Mouse (Mus musculus) 3T3-L1 (cell line): ENCODE results near the gene D8Ertd738e.

Experiments used
- DNase-seq: peaks from one replicate; pipeline ENCODE4 v3.0.0-alpha.2; 2015; ENCODE audit warnings: low read depth, low spot score

Gene D8Ertd738e

DNA sequence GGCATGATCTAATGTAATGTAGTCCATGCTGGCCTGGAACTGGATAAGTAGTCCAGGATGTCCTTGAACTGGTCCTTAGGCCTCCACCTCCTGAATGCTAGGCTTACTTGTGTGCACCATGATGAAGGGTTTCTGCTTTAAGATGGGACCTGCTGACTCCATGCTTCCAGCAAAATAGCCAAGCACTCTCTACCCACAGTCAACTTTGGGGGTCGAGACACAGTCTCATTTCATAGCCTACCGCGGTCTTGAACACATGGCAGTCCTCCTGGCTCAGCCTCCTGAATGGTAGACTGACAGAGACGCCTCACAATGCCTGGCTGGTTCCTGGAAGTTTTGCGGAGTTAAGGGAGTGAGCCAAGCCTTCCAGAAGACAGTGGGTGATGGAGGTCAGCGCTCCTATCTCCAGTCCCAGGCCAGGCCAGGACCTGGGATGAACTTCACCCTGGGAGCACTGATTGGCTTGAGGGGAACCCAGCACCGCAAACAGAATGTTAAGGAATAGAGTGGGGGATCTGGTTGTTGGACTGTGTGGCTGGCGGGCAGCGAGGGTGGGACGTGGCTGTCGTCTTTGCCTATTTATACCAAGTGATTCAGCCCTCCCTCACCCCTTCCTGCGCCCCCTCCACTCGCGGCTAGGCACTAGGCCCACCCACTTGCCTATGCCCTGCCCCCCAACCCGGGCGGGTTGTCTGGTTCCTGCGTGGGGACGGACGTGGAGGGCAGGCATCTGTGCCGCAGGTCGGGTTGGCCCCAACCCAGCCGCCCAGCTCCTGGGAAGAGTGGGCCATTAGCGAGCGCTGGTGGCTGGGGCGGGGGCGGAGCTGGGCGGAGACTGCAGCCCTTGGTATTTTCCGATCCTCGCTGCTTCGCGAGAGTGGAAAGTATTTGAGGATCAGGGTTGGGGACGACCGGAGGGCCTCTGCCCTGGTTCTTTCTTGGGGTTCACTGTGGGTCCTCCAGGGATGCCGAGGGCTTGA lies 46.3 kb downstream of the D8Ertd738e start:
- peak; percentile 94 for DNase-seq

DNA sequence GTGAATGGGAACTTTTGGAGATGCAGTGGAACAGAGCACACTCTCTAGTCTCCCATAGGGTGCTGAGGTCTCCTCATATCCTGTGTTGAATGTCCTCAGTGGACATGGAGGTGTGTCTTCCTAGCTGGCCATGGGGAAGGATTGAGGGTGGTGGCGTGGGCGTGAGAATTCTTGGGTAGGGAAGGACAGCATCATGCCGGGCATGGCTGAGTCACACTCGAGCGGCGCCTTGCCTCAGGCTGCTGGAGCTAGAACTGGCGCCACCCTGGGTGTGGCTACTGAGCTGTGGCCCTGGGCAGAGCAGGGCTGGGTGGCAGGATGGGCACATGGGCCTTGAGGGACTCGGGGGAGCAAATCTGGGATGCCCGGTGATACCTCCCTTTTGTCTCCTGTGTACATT lies 47.1 kb downstream of the D8Ertd738e start:
- peak; percentile 100 for DNase-seq

DNA sequence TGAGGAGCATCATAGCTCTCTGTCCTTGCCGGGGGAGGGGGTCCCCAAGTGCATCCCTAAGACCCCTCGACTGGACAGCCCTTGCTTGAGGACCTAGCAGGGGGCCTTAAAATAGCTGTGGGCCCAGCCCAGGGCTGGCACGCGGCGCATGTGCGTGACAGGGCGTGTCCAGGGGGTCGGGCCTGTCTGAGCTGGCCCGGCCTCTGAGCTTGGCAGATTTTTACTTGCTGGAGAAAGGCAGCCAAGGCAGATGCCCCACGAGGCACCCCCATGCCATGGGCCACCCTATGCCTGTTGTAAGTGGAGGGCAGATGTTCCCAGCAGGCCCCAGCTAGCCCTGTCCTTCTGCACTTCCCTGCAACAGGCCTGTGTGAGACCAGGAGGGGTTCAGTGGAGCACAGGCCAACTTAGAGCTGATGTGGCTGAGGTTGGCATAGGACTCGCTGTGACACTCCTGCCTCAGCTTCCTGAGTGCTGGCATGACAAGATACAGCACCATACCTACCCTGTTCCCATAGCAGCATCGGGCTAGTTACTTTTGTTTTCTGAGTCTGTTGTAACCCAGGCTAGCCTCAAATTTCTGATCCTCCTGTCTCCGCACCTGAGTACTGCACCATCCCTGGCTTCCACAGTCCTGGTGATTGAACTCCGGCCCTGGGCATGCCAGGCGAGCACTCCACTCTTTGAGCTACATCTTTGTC lies 47.8 kb downstream of the D8Ertd738e start:
- peak; percentile 91 for DNase-seq

DNA sequence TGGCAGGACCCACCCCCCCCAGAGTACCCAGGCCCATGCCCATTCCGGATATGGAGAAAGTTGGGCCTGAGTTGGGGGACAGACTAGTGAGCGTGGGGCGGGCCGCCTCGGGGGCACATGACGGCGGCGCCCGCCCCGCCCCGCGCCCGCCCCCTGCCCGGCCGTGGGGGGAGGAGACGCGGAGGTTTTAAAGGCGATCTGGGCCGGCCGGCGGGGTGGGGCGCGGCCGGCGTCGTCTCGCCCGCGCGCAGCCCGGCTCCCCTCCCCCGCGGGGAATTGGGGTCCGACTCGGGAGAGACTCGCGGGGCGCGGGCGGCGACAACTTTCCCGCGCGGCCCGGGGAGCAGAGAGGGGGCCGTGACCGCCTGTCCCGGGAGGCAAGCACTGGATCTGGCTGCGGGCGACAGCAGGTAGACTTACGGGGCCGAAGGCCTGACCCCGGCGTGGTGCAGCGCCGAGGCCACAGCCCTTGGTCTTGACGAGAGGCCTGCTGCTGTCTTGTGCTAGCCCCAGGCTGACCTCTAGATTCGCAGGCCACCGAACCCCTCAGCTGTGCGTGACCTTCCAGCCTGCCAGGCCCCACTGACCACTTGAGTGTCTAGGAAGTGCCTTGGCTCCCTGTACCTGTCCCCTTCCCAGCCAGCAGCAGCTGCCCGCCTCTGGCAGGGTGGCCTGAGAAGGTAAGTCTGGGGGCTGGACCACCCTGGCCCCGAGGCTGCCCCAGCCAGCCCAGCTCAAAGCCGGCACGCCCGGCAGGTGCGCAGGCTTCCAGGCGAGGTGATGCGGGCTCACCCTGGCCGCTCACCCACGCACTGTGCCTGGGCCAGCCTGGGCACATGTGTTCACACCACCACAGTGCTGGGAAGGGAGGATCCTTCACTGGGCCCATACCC lies 48.6 kb downstream of the D8Ertd738e start:
- peak; percentile 74 for DNase-seq

DNA sequence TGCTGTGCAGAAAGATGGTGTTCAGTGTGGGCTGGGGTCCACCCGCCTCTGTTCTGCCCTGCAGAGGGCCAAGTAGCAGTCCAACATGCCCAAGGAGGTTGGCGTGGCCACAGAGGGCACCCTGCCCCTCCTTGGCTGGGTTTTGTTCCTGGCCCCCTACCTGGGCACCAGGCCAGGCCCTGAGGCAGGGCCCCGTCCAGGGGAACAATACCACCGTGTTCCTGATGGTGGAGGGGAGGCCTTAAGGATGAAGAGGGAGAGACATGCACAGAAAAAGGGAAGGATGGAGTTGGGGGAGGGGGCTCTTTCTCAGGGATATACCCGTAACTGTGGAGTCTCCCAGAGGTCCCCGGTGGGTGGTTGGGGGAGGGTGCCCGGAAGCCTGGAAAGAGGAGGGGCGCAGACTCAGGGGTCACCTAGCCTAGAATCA lies 49.4 kb downstream of the D8Ertd738e start:
- peak; percentile 62 for DNase-seq

DNA sequence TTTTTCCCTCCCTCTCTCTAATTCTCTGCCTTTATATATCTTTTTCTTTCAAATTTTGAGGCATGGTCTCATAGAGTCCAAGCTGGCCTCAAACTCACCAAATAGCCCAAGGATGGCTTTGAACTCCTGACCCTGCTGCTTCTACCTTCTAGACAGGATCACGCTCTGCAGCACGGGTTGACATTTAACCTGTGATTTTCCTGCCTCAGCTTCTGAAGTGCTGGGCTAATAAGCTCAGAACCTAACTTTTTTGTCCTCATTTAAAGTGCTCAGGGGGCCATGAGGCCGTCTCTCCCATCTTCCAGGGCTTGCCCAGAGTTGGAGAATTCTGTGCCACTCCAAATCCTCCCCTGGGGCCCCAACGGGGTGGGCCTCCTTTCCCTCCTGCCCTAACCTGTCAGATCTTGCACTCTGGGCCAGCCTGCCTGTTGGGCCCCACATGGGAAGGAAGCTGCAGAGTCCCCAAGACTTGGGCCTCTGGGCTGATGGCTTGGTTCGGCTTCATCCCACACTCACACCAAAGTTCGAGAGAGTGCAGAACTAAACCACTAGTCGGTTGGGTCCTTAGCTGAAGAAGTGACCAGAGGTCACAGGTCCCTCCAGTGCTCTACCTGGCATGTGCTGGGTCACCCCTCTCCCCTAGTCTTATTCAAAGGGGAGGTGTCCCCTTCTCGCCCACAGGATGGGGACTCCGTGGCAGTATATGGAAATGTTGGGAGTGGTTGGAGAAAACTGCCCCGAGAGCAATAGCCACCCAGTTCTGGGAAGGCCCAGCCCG lies 50.0 kb downstream of the D8Ertd738e start:
- peak; percentile 43 for DNase-seq

DNA sequence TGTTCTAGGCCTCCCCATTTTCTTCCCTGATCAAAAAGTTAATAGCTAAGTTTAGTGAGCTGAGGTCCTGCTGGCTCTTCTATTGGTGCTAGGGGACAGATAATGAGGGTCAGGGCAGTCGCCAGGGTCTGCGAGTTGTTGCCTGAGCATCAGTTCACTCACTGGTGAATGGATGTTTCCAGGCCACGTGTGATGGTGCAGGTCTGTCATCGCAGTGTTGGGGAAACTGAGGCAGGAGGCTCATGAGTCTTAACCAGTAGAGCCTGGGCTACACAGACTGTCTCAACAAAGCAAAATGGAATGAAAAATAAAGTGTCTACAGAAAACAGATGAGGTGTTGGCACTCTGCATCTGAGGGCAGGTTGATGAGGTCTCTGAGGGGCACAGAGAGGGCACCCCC lies 50.6 kb downstream of the D8Ertd738e start:
- DNase-seq = no peak

DNA sequence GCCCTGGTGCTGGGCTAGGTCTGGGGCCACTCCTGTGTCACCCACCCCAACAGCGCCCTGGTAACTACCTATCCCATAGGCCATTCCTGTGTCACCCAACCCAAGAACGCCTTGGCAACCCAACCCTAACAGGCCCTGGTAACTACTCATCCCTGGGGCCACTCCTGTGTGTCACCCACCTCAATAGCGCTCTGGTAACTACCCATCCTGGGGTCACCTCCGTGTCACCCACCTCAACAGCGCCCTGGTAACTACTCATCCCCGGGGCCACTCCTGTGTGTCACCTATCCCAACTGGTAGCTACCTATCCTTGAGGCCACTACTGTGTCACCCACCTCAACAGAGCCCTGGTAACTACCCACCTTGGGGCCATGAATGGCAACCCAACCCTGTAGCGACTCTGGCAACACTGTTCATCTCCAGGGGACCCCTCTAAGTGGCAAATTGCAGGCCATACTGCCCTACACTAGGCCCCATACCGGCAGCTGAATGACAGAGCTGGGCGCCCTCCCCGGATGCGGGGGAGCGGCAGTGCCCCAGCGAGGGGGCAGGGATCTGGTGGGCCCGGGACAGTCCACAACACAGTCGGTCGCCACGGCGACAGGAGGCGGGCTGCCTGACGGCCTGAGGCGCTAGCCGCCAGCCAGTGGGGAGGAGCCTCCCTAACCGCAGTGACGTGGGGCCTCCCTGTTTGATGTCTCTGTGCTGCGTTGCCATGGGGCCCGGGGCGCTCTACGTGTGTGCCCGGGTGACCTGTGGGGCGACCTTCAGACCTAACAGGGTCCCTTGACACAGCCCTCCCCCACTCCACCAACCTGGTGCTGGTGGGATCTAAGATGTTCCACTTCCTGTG lies 51.4 kb downstream of the D8Ertd738e start:
- peak; percentile 97 for DNase-seq

DNA sequence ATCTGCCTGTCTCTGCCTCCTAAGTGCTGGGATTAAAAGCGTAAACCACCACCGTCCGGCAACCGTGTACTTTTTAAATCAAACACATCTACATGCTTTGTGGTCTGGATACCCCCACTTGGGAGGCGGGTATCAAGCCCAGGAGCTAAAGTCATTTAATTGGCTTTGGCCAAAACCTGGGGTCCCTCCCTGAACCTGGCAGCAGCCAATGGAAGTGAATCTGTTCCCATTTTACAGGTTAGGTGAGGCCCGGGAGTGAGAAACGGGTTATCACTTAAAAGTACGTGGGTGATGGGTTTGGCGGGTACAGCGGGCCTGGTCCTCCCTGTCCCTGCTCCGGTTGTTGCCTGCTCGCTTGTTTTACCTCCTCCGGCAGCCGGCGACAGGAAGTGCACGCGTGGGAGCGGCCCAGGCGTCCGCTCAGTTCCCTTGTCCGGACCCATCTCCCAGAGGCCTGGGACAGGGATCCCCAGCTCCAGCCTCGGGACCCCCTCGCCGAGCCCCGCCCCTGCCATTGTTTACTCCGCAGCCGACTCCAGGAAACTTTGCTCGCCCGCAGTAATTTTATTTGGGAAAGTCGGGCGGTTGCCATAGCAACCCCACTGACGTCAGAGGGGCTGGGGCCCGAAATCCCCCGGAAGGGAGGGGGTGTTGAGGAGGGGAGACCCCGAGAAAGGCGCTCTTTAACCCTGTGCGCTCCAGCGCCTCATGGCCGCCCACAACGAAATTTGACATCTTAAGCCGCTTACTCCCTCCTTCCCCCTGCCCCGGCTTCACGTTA lies 52.2 kb downstream of the D8Ertd738e start:
- peak; percentile 84 for DNase-seq
